11 mouse cellular contexts compared by ENCODE assay signal in genomic region chr16:30172136-30172731, GRCm38 (mm10).
DNase-seq lines count a peak whose midpoint lies in the region; ATAC-seq and TF ChIP-seq lines count a peak whose summit lies in the region.
"Had no signal": no experiment of that assay in that cellular context is flagged by ENCODE, and none has a peak within 500 bp of the region (broad histone marks: within the 10 kb centered on the region; RNA-seq: fewer than 3 reads in every experiment).

No protein-coding gene starts in this region.

- no peak overlapping the region for H3K4me2 ChIP-seq in forebrain, embryonic 13.5 days
- H3K4me2 ChIP-seq in forebrain, embryonic 11.5 days (ENCODE audit: low read depth, low read length, severe bottlenecking): no peak overlapping the region
- H3K4me2 ChIP-seq in lung, embryonic 15.5 days: peak overlapping the region; percentile 17; the same call in 1 of the 2 replicates
- H3K4me2 ChIP-seq in hindbrain, embryonic 16.5 days (ENCODE audit: low read length): no peak overlapping the region; the same call in 1 of the 2 replicates
- H3K4me2 ChIP-seq: heart, embryonic 11.5 days had no signal

- H3K9ac ChIP-seq in forebrain, embryonic 13.5 days: no peak overlapping the region
- H3K9ac ChIP-seq in forebrain, embryonic 11.5 days (ENCODE audit: low read length): no peak overlapping the region
- no peak overlapping the region for H3K9ac ChIP-seq in lung, embryonic 15.5 days
- no peak overlapping the region for H3K9ac ChIP-seq in hindbrain, embryonic 16.5 days (ENCODE audit: low read depth, low read length)

- no peak for TF ChIP-seq CTCF in small intestine, adult 2 months (IDR thresholded peaks at IDR 0.05; ENCODE audit: extremely low read depth, insufficient read length, insufficient replicate concordance, low read depth, low read length)

- H3K36me3 ChIP-seq in forebrain, embryonic 13.5 days (ENCODE audit: poor library complexity, severe bottlenecking): no peaks in the 10 kb centered on the region
- H3K36me3 ChIP-seq in forebrain, embryonic 11.5 days (ENCODE audit: control insufficient read depth, insufficient read depth, low read length): no peaks in the 10 kb centered on the region
- H3K36me3 ChIP-seq in lung, embryonic 15.5 days: no peaks in the 10 kb centered on the region
- H3K36me3 ChIP-seq in hindbrain, embryonic 16.5 days (ENCODE audit: control insufficient read depth, insufficient read depth, low read length): no peaks in the 10 kb centered on the region
- no peaks in the 10 kb centered on the region for H3K36me3 ChIP-seq in small intestine, adult 2 months (ENCODE audit: control insufficient read depth, insufficient read depth, low read length)

- H3K9me3 ChIP-seq in forebrain, embryonic 13.5 days (replicated peaks): no peaks in the 10 kb centered on the region
- H3K9me3 ChIP-seq in forebrain, embryonic 11.5 days (ENCODE audit: control insufficient read depth, low read length): no peaks in the 10 kb centered on the region
- no peaks in the 10 kb centered on the region for H3K9me3 ChIP-seq in lung, embryonic 15.5 days
- no peaks in the 10 kb centered on the region for H3K9me3 ChIP-seq in hindbrain, embryonic 16.5 days (ENCODE audit: control insufficient read depth, low read length)

- peaks cover 22% of the 10 kb centered on the region for H3K4me1 ChIP-seq in forebrain, embryonic 13.5 days
- no peaks in the 10 kb centered on the region for H3K4me1 ChIP-seq in forebrain, embryonic 11.5 days (replicated peaks; ENCODE audit: control insufficient read depth, insufficient read depth, low read length)
- H3K4me1 ChIP-seq in lung, embryonic 15.5 days: peaks cover 36% of the 10 kb centered on the region
- H3K4me1 ChIP-seq in hindbrain, embryonic 16.5 days (ENCODE audit: control insufficient read depth, insufficient read depth, low read depth, low read length): peaks cover 9% of the 10 kb centered on the region
- H3K4me1 ChIP-seq in small intestine, adult 2 months (ENCODE audit: control insufficient read depth, insufficient read depth, insufficient read length, low read length): peaks cover 14% of the 10 kb centered on the region

- ATAC-seq in forebrain, embryonic 13.5 days: 0 out of 2 replicates have a peak, but pooled peaks have one; percentile 34
- no peak for ATAC-seq in forebrain, embryonic 11.5 days (replicated peaks; ENCODE audit: low FRiP score)
- ATAC-seq in lung, embryonic 15.5 days (ENCODE audit: borderline replicate concordance, extremely low read depth, low FRiP score, low TSS enrichment): peak; percentile 29; the same call in 1 of the 2 replicates
- peak; percentile 43 for ATAC-seq in hindbrain, embryonic 16.5 days

- TF ChIP-seq POLR2A in small intestine, adult 2 months (IDR thresholded peaks at IDR 0.05; ENCODE audit: low read depth, low read length): no peak

- H3K27ac ChIP-seq in forebrain, embryonic 13.5 days: no peak overlapping the region
- H3K27ac ChIP-seq in forebrain, embryonic 11.5 days (ENCODE audit: low read depth, low read length): no peak overlapping the region
- H3K27ac ChIP-seq in lung, embryonic 15.5 days: peak overlapping the region; percentile 82
- H3K27ac ChIP-seq in hindbrain, embryonic 16.5 days (ENCODE audit: low read depth, low read length): 0 out of 2 replicates have a peak overlapping the region, but pooled peaks have one; percentile 14
- H3K27ac ChIP-seq in small intestine, adult 2 months (ENCODE audit: insufficient read depth, low read depth, low read length): peak overlapping the region; percentile 9; the same call in 1 of the 2 replicates
- H3K27ac ChIP-seq: macrophage had no signal

- 74% methylated on average over 13 of the region's 13 CpGs for WGBS in forebrain, embryonic 13.5 days
- WGBS in forebrain, embryonic 11.5 days: 77% methylated on average over 13 of the region's 13 CpGs
- WGBS in lung, embryonic 15.5 days: 35% methylated on average over 13 of the region's 13 CpGs
- WGBS in hindbrain, embryonic 16.5 days: 60% methylated on average over 13 of the region's 13 CpGs
- 79% methylated on average over 13 of the region's 13 CpGs for WGBS in small intestine, adult 2 months

- H3K4me3 ChIP-seq in forebrain, embryonic 13.5 days: no peak overlapping the region
- no peak overlapping the region for H3K4me3 ChIP-seq in forebrain, embryonic 11.5 days (ENCODE audit: low read depth, low read length)
- no peak overlapping the region for H3K4me3 ChIP-seq in lung, embryonic 15.5 days
- H3K4me3 ChIP-seq in hindbrain, embryonic 16.5 days (ENCODE audit: low read length): no peak overlapping the region
- H3K4me3 ChIP-seq in small intestine, adult 2 months (ENCODE audit: low read depth, low read length): no peak overlapping the region

- DNase-seq in forebrain, embryonic 11.5 days (ENCODE audit: low spot score): no peak
- no peak for DNase-seq in lung, postnatal 10 days
- DNase-seq in ovary, postnatal 36 days (ENCODE audit: low spot score): no peak
- DNase-seq in spleen, postnatal 10 days (ENCODE audit: low spot score in 2 of 2): no peak
- DNase-seq: kidney, adult 2 months had no signal

- H3K27me3 ChIP-seq in forebrain, embryonic 13.5 days: 0 out of 2 replicates have a peak, but pooled peaks cover 4% of the 10 kb centered on the region
- no peaks in the 10 kb centered on the region for H3K27me3 ChIP-seq in forebrain, embryonic 11.5 days (ENCODE audit: control insufficient read depth, insufficient read depth, low read length)
- H3K27me3 ChIP-seq in lung, embryonic 15.5 days: no peaks in the 10 kb centered on the region
- H3K27me3 ChIP-seq in hindbrain, embryonic 16.5 days (replicated peaks; ENCODE audit: control insufficient read depth, insufficient read depth, low read length): peaks cover 7% of the 10 kb centered on the region; the same call in 1 of the 2 replicates
- H3K27me3 ChIP-seq in small intestine, adult 2 months (ENCODE audit: control insufficient read depth, insufficient read depth, low read length): no peaks in the 10 kb centered on the region

Comparison
In these comparisons a context has a peak if more than half of its experiments do, and no peak if none do; other contexts are left out.
1. H3K27ac ChIP-seq: peak in lung, embryonic 15.5 days (single experiment), hindbrain, embryonic 16.5 days (single experiment) and small intestine, adult 2 months (single experiment); none in forebrain, embryonic 13.5 days (single experiment) and forebrain, embryonic 11.5 days (single experiment).